Mouse (Mus musculus) midbrain, embryonic 16.5 days (tissue): ENCODE data around the gene Eif2s2. TPM values are rescaled to one million over a fixed set of nuclear protein-coding genes. Genes with fewer than 3 reads are reported as not detected.

Experiments used
- ATAC-seq: fragments of 200-750 bp; cut with Nextera tagmentation; 2 replicates; pipeline ENCODE4 v1.8.0; 2017; ENCODE audit warnings: moderate TSS enrichment
- H3K27ac ChIP-seq: fragments of 300-500 bp; sonication (generic); 2 replicates; pipeline ENCODE4 v1.5.1; 2014; ENCODE audit warnings: mild to moderate bottlenecking, low read length, mixed read lengths
- H3K27me3 ChIP-seq: fragments of 300-500 bp; sonication (generic); 2 replicates; pipeline ENCODE4 v1.6.1; 2014; ENCODE audit warnings: low read depth, low read length, mixed read lengths; ENCODE audit not compliant: control insufficient read depth, insufficient read depth
- H3K36me3 ChIP-seq: fragments of 300-500 bp; sonication (generic); 2 replicates; pipeline ENCODE4 v1.6.1; 2014; ENCODE audit warnings: mild to moderate bottlenecking, low read length, moderate library complexity, mixed read lengths; ENCODE audit not compliant: control insufficient read depth, insufficient read depth
- H3K4me1 ChIP-seq: fragments of 300-500 bp; sonication (generic); 2 replicates; pipeline ENCODE4 v1.6.1; 2014; ENCODE audit warnings: mild to moderate bottlenecking, low read length, mixed read lengths; ENCODE audit not compliant: control insufficient read depth, insufficient read depth
- H3K4me2 ChIP-seq: fragments of 300-500 bp; sonication (generic); 2 replicates; pipeline ENCODE4 v1.6.1; 2014; ENCODE audit warnings: mild to moderate bottlenecking, low read length, mixed read lengths
- H3K4me3 ChIP-seq: fragments of 300-500 bp; sonication (generic); 2 replicates; pipeline ENCODE4 v1.5.1; 2014; ENCODE audit warnings: low read depth, mild to moderate bottlenecking, low read length, moderate library complexity, mixed read lengths
- H3K9ac ChIP-seq: fragments of 300-500 bp; sonication (generic); 2 replicates; pipeline ENCODE4 v1.6.1; 2014; ENCODE audit warnings: low read depth, low read length, mixed read lengths
- H3K9me3 ChIP-seq: fragments of 300-500 bp; sonication (generic); replicated peaks from 2 replicates; pipeline ENCODE4 v1.6.1; 2014; ENCODE audit warnings: mild to moderate bottlenecking, low read length, mixed read lengths; ENCODE audit not compliant: control insufficient read depth, poor library complexity, severe bottlenecking
- WGBS: fragments of 180-500 bp; shearing (Covaris S2); extraction: QIAGEN DNeasy Blood & Tissue Kit; methylation state at CpG from one replicate; pipeline ENCODE4 v1.1.7; 2014; 5-methylcytosine and 5-hydroxymethylcytosine counted together
- polyA plus RNA-seq: library from polyadenylated mRNA; unstranded; fragments of >200 nt; fragmentation: Nextera tagmentation; extraction: Ambion mirVana; gene quantifications from 2 replicates; pipeline ENCODE4 v1.2.1, GENCODE M21; 2015

The Eif2s2 gene
- polyA plus RNA-seq, 1 experiment from 2014 or later, result 72.3 TPM

- Histone ChIP-seq H3K4me1 (no peaks in the 10 kb centered on the region), H3K27ac (no peak overlapping the region), H3K9me3 (no peaks in the 10 kb centered on the region), H3K27me3 (no peaks in the 10 kb centered on the region), H3K4me3 (no peak overlapping the region), H3K9ac (no peak overlapping the region), H3K36me3 (peaks cover 29% of the 10 kb centered on the region), H3K4me2 (no peak overlapping the region)
- ATAC-seq, result no peak
- WGBS, result 87% methylated on average over 3 of the region's 3 CpGs
Measured at GRCm38 (mm10) chr2:154865696-154866095, 27.0 kb downstream of the Eif2s2 start.

GRCm38 (mm10) chr2:154863672-154864071 lies 29.1 kb downstream of the Eif2s2 start:
- ATAC-seq, result no peak
- Histone ChIP-seq H3K27me3 (no peaks in the 10 kb centered on the region), H3K9ac (no peak overlapping the region), H3K4me2 (no peak overlapping the region), H3K36me3 (peaks cover 23% of the 10 kb centered on the region), H3K27ac (no peak overlapping the region), H3K4me3 (no peak overlapping the region), H3K4me1 (no peaks in the 10 kb centered on the region), H3K9me3 (no peaks in the 10 kb centered on the region)
- WGBS, result 92% methylated on average over 13 of the region's 13 CpGs

- no peak for ATAC-seq
- H3K27ac ChIP-seq, result no peak overlapping the region
- no peak overlapping the region for H3K4me3 ChIP-seq
Measured at GRCm38 (mm10) chr2:154855383-154855782, 37.4 kb downstream of the Eif2s2 start.

DNA sequence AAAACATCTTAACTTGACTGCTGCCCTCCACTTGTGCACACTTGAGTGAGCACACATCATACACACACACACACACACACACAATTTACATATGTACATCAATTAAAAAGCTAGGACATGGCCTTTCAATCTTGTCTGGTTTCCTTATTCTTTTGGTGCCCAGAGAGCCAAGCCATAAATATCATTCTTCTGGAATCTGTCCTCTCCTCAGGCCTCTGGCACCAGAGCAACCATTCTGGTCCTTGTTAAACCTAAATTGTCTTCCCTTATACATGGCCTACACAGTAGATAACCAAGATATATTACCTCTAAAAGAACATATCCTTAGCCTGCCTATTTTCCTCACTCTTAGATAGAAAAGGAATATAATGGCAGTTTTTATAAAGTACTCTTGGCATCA lies 44.6 kb downstream of the Eif2s2 start:
- Histone ChIP-seq H3K4me1 (no peaks in the 10 kb centered on the region), H3K9me3 (no peaks in the 10 kb centered on the region), H3K4me2 (no peak overlapping the region), H3K9ac (no peak overlapping the region), H3K4me3 (no peak overlapping the region), H3K36me3 (no peaks in the 10 kb centered on the region), H3K27ac (no peak overlapping the region), H3K27me3 (no peaks in the 10 kb centered on the region)
- no peak for ATAC-seq

More at GRCm38 (mm10) chr2:154855383-154855782, 37.4 kb downstream of the Eif2s2 start:
- no peaks in the 10 kb centered on the region for H3K9me3 ChIP-seq
- no peak overlapping the region for H3K9ac ChIP-seq
- no peaks in the 10 kb centered on the region for H3K4me1 ChIP-seq
- no peak overlapping the region for H3K4me2 ChIP-seq
- WGBS, result 97% methylated on average over 1 of the region's 1 CpGs
- H3K36me3 ChIP-seq, result peaks cover 3% of the 10 kb centered on the region; the same call in 1 of the 2 replicates
- H3K27me3 ChIP-seq, result no peaks in the 10 kb centered on the region

- H3K27me3 ChIP-seq, result no peaks in the 10 kb centered on the region
- no peak overlapping the region for H3K4me3 ChIP-seq
- H3K4me2 ChIP-seq, result no peak overlapping the region
- H3K27ac ChIP-seq, result no peak overlapping the region
- 86% methylated on average over 2 of the region's 2 CpGs for WGBS
- H3K36me3 ChIP-seq, result no peaks in the 10 kb centered on the region
- H3K9ac ChIP-seq, result no peak overlapping the region
- H3K4me1 ChIP-seq, result 0 out of 2 replicates have a peak, but pooled peaks cover 3% of the 10 kb centered on the region
- peaks cover 5% of the 10 kb centered on the region; the same call in 1 of the 2 replicates for H3K9me3 ChIP-seq
- ATAC-seq, result no peak
Measured at GRCm38 (mm10) chr2:154836537-154836936, 56.2 kb downstream of the Eif2s2 start.

DNA sequence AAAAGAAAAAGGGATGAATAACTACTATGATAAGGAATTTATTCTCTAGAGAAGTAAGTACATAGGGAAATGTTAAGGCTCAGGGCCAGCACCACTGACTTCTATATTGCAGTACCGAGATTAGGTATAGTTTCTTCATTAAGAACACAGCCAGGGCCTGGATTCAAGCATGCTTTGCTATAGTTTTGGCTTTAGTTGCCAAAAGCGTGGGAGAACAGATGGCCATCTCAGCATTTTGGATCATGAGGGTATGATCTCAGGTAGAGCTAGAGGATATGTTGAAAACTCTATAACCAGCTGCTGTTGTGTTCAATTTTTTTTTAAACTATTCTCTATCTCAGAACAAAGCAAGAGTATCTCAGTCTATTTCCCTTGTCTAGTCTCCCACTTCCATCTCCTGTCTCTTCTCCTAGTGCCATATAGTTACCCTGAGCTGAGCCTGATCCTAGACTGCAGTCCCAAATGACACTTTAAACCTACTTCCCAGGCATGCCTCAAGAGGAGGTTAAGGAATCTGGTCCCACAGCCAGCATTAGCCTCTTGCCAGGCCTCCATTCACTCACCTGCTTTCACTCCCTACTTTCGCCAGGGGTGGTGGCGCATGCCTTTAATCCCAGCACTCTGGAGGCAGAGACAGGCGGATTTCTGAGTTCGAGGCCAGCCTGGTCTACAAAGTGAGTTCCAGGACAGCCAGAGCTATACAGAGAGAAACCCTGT lies 58.4 kb downstream of the Eif2s2 start:
- no peaks in the 10 kb centered on the region for H3K36me3 ChIP-seq
- 95% methylated on average over 6 of the region's 6 CpGs for WGBS
- H3K27ac ChIP-seq, result no peak overlapping the region
- H3K27me3 ChIP-seq, result no peaks in the 10 kb centered on the region
- H3K4me3 ChIP-seq, result no peak overlapping the region
- H3K4me1 ChIP-seq, result 0 out of 2 replicates have a peak, but pooled peaks cover 3% of the 10 kb centered on the region
- no peak overlapping the region for H3K4me2 ChIP-seq
- no peaks in the 10 kb centered on the region; the same call in 1 of the 2 replicates for H3K9me3 ChIP-seq
- ATAC-seq, result no peak
- no peak overlapping the region for H3K9ac ChIP-seq

DNA sequence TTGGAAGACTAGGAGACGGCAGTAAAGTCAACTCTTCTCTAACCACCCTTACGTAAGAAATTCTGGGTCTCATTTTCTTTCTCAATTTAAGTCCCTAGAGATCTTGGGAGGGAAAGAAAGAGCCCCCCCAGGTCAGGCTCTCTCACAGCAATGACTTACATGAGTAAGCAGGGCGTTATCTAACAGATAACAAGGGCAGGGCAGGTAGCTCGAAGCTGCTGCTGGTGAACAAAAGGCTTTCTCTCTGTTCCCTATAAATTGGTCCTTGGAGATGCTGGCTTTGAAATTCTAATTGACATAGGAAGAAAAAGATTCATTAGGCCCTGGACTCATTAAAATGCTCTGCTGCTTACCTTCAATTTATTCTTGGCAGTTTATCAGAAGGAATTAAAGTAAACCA lies 60.3 kb downstream of the Eif2s2 start:
- WGBS, result 45% methylated on average over 4 of the region's 4 CpGs
- no peak overlapping the region for H3K4me3 ChIP-seq
- H3K9ac ChIP-seq, result no peak overlapping the region
- no peaks in the 10 kb centered on the region for H3K36me3 ChIP-seq
- H3K4me1 ChIP-seq, result 0 out of 2 replicates have a peak, but pooled peaks cover 3% of the 10 kb centered on the region
- ATAC-seq, result no peak
- no peak overlapping the region for H3K4me2 ChIP-seq
- H3K27ac ChIP-seq, result no peak overlapping the region; the same call in 1 of the 2 replicates
- H3K9me3 ChIP-seq, result no peaks in the 10 kb centered on the region; the same call in 1 of the 2 replicates
- H3K27me3 ChIP-seq, result no peaks in the 10 kb centered on the region

- ATAC-seq, result no peak
- WGBS, result 64% methylated on average over 4 of the region's 4 CpGs
- Histone ChIP-seq H3K27me3 (no peaks in the 10 kb centered on the region), H3K4me2 (no peak overlapping the region), H3K27ac (no peak overlapping the region), H3K4me3 (no peak overlapping the region), H3K4me1 (peaks cover 3% of the 10 kb centered on the region; the same call in 1 of the 2 replicates), H3K9ac (no peak overlapping the region), H3K36me3 (no peaks in the 10 kb centered on the region), H3K9me3 (no peaks in the 10 kb centered on the region)
Measured at GRCm38 (mm10) chr2:154827521-154827920, 65.2 kb downstream of the Eif2s2 start.

DNA sequence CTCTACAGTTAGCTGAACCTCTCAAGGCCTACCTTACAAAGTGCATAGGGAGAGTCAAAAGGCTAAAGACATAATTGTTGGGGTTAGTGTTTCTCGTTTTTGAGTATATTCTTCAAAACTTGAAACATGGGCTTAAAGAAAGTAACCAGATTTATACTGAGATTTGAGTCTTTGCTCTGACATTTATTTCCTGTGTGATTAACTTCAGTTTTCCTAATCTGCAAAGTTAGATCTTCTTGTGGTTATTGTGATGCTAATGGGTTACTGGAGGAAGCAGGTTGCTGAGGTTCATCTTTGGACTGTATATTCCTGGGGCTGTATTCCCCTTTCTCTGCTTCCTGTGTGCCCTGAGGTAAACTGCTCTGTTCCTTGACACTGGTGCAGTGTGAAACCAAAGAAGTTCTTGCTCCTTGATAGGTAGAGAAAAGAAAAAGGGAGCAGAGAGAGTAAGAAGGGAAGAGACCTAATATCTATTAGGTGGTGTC lies 66.6 kb downstream of the Eif2s2 start:
- Histone ChIP-seq H3K36me3 (no peaks in the 10 kb centered on the region), H3K9ac (no peak overlapping the region), H3K27me3 (no peaks in the 10 kb centered on the region), H3K4me1 (peaks cover 2% of the 10 kb centered on the region; the same call in 1 of the 2 replicates), H3K9me3 (no peaks in the 10 kb centered on the region), H3K4me2 (no peak overlapping the region), H3K27ac (no peak overlapping the region), H3K4me3 (no peak overlapping the region)
- WGBS, result 97% methylated on average over 1 of the region's 1 CpGs
- no peak for ATAC-seq
